Mouse (Mus musculus) layer of hippocampus, adult 18-20 months (tissue): ENCODE measurements around the gene Ifrd2. TPM values are rescaled to one million over a fixed set of nuclear protein-coding genes. Genes with fewer than 3 reads are reported as not detected.

Experiments
- DNase-seq, 2 experiments: peaks; one replicate each; pipeline ENCODE4 v3.0.0; 2022; ENCODE audit warnings: low spot score in 2 of 2
- long read RNA-seq: library from polyadenylated mRNA; stranded (forward); transcript quantifications from one replicate; pipeline ENCODE4 v2.0.0, GENCODE M21; 2021
- total RNA-seq, 2 experiments: library from RNA; stranded (reverse); gene quantifications; 2 replicates each; pipeline ENCODE4 v1.2.3; 2021

Ifrd2 gene
- total RNA-seq = 10 to 100 TPM; 12.5 to 13.2 TPM
- long read RNA-seq, transcript Ifrd2-201 (12 exons, 2,056 nt) = major isoform, 6 of 13 reads
- long read RNA-seq, partial matches to known transcripts = 0 of 13 reads
- long read RNA-seq, other reads (novel, unspliced or antisense) = 5 of 13 reads

DNA sequence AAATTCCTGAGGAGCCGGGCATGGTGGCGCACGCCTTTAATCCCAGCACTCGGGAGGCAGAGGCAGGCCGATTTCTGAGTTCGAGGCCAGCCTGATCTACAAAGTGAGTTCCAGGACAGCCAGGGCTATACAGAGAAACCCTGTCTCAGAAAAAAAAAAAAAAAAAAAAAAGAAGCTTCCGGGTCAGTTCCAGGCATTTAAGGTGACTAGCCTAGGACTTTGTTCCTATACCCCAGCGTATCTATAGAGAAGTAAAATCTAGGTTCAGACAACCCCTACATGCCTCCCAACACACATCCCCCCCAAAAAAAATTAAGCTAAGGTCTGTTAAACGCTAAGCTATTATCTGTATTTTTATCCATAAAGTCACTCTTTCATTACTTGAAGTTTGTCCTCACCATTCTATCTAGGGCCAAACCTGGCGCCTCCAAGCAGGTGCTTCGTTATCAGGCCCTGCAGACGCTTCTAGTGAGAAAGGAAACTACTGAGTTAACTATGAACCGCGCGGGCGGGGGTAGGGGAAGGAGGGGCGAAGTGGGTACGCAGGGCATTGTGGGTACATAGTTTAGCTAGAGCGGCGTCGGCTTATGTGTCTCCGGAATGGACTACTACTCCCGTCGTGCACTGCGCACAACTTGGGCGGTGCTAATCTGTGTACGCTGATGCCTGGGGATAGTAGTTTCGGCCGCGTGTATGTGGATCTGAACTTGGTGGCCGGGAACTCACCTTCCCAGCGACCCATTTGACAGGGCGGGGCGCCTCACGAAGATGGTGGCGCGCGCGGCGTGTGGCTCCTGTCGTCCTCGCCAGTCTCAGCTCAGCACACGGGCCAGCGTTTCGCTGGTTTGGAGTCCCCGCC lies at the start of gene Ifrd2:
Gene Ifrd2, plus strand, starts transcription at position 669 of the 859 bp plus-strand sequence.
- peak; percentile 97 to 99 for DNase-seq

DNA sequence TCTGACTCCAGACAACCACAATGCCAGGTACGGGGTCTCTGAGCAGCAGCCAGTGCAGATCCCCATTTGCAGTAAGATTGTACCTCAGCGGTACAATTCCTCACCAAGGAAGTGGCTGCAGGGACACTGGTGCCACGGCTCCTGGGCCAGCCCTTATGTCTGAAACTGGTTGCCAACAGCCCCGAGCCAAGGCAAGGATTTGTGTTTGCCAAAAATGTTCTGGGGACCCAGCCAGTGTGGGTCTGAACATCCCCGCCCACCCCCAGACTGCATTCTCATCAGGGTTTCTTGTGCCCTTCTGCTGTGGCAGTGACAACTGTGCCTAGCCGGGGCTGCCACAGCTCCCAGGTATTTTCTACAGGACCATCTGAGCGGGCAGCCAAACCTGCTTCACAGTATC lies 49.2 kb upstream of the Ifrd2 start:
- DNase-seq = peak in 1 of 2 experiments; percentile 76

DNA sequence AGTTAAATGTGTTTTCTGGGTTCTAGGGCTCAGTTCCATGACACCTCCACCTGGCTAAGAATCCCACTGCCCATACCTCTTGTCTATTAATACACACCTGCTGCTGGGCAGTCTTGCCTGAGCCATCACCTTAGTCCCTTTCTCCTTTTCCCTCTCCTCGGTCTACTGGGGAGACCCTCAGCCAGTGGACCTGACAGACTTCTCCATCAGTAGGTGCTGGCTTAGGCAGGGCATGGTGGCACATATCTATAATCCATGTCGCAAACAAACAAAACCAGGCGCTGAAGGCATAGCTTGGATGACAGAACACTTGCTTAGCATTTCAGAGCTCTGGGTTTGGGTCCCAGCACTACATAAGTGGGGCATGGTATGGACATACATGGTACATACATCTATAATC lies 48.7 kb upstream of the Ifrd2 start:
- DNase-seq = no peak

DNA sequence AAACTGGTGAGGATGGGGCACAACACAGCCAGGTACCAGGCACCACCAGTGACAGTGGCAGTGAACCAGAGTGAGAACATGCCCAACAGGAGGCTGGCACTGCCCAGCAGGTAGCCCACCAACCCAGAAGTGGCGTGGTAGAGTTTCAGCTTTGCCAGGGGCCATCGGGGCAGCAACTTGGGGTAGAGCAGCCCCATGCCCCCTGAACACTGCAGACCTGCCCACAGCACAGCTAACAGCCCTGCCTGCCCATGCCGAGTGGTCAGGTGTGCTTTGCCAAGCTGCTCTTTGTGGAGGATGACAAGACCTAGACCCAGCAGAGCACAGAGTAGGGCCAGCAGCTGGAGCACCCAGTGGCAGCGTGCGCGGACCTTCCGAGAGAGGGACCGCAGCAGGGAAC lies 47.5 kb upstream of the Ifrd2 start:
- no peak for DNase-seq

DNA sequence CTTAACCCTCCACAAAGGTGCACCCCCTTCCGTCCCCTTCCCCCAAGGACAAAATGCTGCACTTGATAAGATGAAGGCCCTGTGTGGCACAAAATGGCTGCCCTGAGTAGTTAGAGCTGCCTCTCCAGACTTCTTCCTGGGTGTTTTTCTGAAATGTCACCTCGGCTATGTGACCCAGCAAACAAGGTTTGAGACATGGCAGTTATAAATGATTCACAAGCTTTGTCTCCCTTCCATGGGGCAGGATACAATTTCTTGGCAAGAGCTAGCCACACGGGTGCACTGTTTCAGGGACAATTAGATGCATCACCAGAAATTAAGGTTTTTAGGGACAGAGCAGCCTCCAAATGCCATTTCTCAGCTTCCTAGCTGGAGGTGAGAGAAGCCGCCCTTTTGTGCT lies 47.0 kb upstream of the Ifrd2 start:
- no peak for DNase-seq

DNA sequence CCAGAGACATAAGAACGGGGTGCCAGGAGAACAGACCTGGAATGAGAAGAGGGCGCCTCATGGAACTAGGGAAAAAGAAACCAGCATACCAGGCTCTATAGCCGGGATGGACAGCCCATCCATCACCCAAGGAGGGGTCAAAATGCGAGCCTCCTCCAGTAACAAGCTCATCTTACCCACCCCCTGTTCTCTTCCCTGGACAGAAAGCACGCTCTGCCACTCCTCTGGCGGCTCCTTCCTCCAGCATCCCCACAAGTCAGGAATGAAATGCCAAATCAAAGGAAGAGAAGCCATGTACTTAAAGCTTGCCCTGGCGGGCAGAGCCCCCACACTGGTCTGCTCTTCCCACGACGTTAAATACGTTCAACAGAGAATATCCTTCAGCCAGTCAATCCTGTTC lies 46.4 kb upstream of the Ifrd2 start:
- no peak for DNase-seq

DNA sequence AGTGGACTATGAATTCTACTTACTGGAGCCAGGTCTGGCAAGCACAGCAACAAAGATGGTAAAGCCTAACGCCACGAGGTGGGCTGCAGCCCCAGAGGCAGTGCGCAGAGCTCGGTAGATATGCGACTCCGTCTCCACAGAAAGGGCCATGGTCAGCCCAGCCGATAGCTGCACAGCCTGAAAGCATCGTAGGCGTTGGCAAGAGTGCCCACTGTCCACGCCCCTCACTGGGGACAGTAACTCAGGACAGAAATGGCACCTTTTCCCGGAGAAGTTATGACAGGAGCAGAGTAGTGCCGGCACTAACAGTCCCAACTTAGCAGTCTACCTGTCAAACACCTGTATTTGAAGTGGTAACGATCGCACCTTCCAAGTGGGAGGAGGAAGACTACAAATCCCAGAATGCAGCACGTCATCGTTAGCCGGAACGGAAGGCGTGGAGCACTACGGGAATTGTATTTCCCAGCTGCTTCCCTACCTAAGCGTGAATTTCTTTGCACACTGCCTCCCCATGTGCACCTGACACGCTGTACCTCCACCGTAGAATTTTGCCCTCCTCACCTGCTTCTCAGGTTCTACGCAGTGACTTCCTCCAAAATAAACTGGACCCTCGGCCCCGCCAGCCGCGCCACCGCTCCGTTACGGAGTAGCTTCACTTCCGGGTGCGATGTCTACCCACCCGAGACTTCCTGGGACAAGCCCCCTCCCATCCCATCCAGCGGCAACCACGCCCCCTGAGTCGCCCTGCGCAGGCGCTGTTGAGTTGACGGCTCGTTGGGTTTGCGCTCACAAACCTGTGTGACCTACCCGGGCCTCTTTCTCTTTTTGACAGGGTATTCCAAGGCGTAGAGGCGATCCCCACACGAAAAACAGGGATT lies 45.7 kb upstream of the Ifrd2 start, which contains the start of the genes Cyb561d2 and Nprl2:
Gene Cyb561d2, minus strand, starts transcription at position 720 of the 878 bp plus-strand sequence.
Gene Nprl2, plus strand, starts transcription at position 753 of the 878 bp plus-strand sequence.
- DNase-seq = peak; percentile 93 to 95

DNA sequence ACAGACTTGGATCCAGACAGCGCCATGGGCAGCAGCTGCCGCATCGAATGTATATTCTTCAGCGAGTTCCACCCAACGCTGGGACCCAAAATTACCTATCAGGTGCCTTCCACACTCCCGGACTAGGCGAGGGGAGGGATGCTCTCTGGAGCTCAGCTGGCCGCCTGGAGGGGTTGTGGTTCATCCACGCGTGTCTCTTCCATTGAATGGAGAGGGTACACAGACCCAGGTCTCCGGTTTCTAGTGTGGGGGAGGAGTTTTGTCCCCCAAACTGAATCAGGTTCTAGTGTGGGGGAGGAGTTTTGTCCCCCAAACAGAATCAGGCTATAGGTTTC lies 45.1 kb upstream of the Ifrd2 start:
- DNase-seq = no peak

DNA sequence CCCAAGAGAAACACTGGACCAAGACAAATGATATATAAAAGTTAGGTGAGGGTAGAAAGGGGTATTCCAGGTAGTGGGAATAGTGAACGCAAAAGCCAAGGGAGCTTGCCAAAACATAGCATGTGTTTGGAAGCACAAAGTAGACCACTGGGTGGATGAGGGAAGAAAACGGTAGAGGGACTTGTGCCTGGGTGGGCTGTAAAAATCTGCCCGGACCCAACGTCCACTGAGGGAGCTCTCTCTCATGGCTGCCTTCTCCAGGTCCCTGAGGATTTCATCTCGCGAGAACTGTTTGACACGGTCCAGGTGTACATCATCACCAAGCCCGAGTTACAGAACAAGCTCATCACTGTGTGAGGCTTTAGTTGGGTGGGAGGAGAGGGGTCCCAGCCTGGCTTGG lies 44.7 kb upstream of the Ifrd2 start:
- DNase-seq = no peak

DNA sequence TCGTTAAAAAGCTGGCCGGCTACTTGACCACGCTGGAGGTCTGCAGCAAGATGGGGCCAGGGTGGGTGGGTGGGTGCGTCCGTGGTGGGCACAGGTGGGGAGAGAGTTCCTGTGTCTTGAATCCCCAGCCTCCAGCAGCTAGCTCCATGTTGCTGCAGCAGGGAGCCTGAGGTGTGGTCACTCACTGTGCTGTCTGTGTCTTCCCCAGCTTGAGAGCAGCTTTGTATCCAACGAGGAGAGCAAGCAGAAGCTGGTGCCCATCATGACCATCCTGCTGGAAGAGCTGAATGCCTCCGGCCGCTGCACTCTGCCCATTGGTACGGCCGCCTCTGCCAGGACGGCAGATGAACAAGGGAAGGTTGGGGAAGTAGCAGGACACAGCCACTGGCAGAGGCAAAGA lies 44.1 kb upstream of the Ifrd2 start:
- no peak for DNase-seq

DNA sequence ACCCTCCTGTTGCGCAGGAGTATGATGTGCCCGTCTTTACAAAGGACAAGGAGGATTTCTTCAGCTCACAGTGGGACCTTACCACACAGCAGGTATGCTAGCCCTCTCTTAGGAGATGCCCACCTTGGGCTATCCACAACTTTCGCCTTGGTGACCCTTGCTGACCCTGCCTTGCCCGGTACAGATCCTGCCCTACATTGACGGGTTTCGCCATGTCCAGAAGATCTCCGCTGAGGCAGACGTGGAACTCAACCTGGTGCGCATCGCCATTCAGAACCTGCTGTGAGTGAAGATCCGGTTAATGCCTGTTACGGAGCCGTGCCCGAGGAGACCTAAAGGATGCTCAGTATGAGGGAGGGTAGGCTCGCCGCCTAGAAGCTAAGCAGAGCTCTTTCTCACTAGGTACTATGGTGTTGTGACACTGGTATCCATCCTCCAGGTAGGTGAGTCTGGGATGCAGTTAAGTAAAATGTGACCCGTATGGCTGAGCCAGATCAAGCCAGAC lies 43.2 kb upstream of the Ifrd2 start:
- DNase-seq = no peak

DNA sequence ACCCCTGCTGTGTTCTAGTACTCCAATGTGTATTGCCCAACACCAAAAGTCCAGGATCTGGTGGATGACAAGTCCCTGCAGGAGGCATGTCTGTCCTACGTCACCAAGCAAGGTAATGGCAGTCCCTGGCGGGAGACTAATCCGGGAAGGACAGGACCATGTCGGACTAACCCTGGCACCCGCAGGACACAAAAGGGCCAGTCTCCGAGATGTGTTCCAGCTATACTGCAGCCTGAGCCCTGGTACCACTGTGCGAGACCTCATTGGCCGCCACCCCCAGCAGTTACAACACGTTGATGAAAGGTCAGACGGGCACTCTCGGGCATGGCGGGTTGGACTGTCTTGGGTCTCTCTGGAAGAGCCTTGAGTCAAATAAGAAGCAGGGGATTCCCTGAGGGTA lies 42.7 kb upstream of the Ifrd2 start:
- no peak for DNase-seq

DNA sequence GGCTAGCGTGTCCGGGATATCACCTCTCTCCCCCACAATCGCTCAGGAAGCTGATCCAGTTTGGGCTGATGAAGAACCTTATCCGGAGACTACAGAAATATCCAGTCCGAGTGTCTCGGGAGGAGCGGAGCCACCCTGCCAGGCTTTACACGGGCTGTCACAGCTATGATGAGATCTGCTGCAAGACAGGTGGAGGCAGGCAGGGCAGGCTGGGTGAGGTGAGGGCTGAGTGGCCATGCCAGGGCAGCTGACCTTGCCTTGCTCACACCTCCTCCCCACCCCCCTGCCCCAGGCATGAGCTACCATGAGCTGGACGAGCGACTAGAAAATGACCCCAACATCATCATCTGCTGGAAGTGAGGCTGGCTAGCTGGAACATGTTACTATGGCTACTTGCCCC lies 42.2 kb upstream of the Ifrd2 start:
- no peak for DNase-seq

DNA sequence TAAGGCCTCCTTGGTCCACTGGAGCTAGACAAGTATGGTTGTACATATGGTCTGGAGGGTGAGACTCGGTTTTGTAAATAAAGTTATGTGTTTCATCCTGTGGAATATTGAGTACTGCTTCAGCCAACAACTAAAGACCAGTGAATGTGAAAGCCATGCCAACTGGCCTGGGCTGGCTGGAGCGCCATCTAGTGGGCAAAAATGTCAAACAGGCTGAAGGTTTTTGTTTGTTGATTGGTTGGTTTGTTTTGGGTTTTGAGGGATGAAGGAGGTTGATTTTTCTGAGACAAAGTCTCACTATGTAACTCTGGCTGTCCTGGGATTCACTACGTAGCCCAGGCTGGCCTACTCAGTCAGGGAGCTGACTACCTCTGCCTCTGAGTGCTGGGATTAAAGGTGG lies 41.8 kb upstream of the Ifrd2 start:
- peak in 1 of 2 experiments; percentile 83 for DNase-seq

DNA sequence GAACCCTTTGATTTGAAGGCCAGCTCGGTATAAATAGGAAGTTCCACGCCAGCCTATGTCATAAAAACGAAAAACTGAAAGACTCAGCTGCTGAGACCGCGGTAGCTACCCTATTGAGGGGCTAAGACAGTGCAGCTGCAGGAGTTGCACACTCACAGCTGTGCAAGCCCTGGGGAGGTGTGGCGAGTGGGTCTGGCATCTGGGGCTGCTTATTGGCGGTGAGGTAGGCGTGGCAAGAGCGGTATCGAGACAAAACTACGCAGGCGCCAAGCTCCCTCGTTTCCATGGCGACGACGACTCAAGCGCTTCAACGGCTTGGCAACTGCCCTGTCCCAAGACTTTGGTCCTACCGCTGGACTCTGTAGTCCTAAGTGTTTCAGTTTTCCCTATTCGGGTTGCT lies 40.4 kb upstream of the Ifrd2 start, which contains the start of gene Zmynd10:
Gene Zmynd10, plus strand, starts transcription at position 273 of the 400 bp plus-strand sequence.
- peak; percentile 78 to 90 for DNase-seq

DNA sequence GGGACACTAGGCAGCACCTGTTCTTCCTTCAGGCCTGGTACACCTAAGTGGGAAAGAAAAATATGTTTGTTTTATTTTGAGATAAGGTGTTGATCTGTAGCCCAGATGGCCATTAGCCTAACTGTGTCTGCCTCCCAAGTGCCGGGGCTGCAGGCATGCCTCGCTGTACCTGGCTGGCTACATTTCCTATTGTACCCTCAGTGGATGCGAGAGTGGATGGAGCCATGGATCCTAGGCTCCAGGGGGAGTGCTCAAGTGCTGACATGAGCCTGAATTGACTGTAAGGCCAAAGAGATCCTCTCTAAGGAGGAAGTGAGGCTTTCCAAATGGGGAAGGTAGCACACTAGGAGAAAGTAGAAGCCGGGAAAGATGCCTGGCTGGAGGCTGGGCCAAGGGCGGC lies 39.5 kb upstream of the Ifrd2 start:
- DNase-seq = no peak

DNA sequence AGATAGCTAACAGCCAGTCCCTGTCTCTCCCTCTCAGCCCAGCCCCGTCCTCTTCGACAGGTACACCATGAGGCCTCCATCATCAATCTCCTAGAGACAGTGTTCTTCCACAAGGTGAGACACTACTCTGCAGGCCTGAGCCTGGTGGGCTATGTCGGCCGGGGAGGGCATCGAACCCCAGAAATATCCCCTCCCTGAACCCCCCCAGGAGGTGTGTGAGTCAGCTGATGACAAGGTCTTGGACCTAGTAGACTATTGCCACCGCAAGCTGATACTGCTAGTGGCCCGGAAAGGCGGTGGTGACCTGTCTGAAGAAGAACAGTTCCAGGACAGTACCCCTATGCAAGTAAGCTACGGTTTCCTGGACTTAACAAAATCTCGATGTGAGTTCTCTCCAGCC lies 38.6 kb upstream of the Ifrd2 start:
- no peak for DNase-seq

DNA sequence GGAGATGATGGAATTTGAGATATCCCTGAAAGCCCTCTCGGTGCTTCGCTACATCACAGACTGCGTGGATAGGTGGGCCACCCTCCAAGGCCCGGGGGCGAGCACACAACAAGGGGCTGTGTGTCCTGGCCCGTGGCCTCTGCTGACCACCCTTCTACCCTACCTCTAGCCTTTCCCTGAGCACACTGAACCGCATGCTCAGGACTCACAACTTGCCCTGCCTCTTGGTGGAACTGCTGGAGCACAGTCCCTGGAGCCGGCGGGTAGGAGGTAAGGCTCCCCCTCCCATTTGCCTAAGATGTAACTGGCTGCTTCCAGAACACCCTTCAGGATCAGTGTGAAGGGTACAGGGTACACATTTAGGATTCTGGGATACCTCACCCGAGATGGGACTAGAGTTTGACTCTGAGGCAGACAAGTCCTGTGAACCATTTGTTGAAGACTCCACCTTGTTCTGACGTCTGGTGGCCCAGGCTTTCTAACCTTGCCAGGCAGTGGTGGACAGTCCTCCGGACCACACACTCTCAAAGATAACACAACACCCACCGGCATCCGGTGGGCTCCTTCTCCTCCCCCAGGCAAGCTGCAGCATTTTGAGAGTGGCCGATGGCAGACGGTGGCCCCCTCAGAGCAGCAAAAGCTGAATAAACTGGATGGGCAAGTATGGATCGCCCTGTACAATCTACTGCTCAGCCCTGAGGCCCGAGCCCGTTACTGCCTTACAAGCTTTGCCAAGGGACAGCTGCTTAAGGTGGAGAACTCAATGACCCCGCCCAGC lies 38.0 kb upstream of the Ifrd2 start:
- no peak for DNase-seq

DNA sequence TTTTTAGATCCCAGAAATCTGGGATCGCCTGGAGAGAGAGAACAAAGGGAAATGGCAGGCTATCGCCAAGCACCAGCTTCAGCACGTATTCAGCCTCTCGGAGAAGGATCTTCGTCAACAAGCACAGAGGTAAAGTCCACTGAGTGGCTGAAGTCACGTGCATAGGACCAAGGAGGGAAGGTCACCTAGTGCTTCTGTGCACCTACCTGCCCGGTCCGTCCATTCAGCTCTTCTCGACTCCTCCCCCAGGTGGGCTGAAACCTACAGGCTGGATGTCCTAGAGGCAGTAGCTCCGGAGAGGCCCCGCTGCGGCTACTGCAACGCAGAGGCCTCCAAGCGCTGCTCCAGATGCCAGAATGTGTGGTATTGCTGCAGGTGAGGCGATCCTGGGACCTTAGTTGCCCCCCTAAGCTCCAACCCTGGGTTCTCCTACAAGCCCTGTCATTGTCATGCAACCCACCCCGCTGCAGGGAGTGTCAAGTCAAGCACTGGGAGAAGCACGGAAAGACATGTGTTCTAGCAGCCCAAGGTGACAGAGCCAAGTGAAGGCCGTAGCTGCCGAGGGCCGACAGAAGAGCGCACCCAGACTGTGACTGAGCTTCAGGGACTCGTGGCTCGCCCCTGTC lies 36.8 kb upstream of the Ifrd2 start:
- no peak for DNase-seq

DNA sequence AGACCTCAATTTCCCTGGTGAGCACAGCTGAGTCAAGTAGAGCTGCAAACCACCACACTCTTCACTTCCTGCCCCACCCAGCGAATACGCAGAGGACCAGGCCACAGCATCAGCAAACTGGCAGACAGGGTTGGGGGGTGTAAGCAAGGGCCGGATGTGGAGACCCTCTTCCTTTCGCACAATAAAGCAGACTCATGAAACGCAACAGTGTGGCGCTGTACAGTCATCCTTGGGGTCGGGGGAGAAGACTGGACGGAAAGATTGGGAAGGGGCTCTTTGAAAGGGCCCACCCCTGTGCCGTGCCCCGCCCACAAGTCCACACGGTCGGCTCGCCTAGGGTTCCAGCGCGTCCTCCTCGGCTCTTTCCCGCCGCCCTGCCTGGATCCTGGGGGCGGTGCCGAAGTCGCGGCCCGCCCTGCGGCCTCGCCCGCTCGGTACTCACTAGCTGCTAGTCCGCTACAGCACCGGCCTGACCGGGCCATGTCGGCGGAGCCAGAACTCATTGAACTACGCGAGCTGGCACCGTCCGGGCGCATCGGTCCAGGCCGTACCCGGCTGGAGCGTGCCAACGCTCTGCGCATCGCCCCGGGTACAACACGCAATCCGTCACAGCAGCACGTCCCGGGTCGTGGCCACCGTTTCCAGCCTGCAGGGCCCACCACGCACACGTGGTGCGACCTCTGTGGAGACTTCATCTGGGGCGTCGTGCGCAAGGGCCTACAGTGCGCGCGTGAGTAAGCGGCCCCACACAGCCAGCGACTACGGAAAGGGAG lies 36.1 kb upstream of the Ifrd2 start, which contains the start of gene Rassf1:
Gene Rassf1, plus strand, starts transcription at position 439 of the 773 bp plus-strand sequence.
- DNase-seq = no peak
